Mouse (Mus musculus) liver (tissue): Measurements from ENCODE around the gene Homer1.

ENCODE experiments used
- DNase-seq: peaks from one replicate; pipeline ENCODE4 v3.0.0-alpha.2; 2020; ENCODE audit warnings: mixed read lengths

The Homer1 gene

DNA sequence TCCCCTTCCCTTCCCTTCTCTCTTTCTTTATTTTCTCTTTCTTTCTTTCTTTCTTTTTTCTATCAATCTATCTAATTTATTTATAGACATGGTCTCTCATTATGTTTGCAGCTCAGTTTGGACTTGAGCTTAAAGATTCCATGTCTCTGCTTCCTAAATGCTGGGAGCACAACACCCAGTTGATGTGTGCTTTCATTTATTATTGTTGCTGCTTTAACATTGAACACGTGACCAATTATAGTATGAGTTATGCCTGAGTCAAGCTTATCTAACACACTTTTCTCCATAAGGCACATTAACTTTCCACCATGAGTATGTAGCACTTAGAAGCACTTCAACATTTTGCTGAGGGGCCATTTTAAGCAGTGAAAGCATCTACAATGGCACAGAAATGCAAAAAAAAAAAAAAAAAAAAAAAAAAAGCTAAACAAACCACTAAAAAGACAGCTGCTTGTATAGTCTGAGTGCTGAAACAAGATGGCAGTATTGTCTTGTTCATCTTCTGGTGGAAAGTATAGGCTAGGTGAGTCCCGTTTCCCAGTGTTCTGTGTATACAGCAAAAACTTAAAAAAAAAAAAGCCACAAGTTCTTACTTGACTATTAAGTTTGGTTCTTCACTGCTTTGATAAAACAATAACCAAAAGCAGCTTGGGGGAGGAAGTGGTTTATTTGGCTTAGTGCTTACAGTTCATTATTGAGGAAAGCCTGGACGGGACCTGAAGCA lies 41.3 kb downstream of the Homer1 start:
- no peak for DNase-seq

DNA sequence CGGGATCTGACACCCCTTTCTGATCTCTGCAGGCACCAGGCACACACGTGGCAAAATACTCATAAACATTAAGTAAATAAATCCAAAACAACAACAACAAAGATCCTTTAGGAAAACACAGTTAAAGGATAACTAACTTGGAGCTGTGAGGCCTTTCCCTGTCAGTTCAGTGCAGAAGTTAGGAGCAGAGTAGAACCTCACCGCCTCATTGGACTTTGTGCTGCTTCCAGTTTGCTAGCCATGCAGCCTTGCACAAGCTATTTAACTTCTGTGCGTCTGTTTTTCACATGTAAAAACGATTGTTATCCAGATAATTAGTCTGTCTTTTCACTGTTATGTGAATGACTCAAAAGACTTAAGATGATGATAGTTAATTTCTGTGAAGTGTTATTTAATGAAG lies 43.2 kb downstream of the Homer1 start:
- DNase-seq = no peak

- DNase-seq = no peak
Observed at GRCm38 (mm10) chr13:93344395-93344794, 45.0 kb downstream of the Homer1 start.

DNA sequence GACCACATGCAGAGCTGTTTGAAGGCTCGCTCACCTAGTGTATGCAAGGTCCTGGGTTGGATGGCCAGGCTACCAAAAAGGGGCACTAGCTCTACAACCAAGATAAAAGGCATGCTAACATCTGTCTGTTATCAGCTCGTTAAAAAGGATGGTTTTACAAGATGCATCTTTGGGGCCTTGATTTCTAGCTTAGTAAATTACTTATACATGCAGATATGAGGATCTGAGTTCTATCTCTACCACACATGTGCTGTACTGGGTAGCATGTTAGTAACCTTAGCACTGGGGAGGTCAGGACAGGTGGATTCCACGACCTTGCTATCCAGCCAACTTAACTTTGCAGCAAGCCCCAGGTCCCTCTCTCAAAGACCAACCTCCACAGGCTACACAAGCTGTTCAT lies 46.4 kb downstream of the Homer1 start:
- peak; percentile 30 for DNase-seq

- peak; percentile 54 for DNase-seq
Observed at GRCm38 (mm10) chr13:93352030-93352429, 52.6 kb downstream of the Homer1 start.

DNA sequence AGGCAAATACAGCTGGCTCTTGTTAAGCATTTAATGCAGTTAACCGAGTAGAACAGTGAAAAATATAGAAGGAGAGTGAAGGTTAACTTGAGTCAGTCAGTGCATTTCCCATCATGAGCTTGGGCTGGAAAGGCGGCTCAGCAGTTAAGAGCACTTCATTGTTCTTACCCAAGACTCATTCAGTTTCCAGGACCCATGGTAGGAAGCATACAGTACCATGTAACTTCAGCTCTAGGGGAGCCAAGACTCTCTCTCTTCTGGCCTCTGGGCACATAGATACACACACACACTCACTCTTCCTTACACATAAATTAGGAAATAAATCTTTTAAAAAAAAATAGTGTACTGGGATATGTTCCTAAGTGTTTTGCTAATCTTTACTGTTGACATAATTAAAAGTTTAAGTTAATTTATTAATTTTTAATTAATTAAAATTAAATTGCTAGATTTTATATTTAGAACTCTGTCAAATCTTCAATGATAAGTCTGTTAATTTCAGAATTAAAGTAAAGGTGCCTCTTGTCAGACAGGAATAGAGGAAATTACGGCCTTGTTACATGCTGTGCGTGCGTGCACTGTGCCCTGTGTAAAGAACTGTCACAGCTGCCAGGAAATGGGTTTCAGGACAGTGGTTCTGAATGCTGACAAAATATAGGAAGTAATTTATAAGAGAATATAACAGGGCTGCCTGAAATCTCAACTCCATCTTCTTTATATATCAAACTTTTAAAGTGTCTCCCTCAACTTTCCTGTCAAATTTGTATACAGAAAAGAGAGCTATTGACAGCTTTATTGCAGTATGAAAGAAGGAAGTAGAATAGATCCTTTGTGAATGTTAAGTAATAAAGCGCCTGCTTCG lies 55.2 kb downstream of the Homer1 start:
- DNase-seq = no peak

DNA sequence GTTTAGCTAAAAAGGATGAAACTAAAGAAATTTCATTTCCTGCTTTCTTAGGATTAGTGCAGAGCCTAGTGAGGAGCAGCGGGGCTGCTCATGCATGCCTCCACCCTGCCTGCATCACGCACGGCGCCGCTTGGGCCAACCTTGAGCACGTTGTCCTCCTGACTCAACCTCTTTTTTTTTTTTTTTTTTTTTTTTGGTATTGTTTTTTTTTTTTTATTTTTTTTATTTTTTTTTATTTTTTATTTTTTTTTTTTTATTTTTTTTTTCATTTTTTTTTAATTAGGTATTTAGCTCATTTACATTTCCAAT lies 55.8 kb downstream of the Homer1 start:
- DNase-seq = no peak

GRCm38 (mm10) chr13:93358522-93358921 lies 59.1 kb downstream of the Homer1 start:
- DNase-seq = no peak

GRCm38 (mm10) chr13:93367555-93367954 lies 68.1 kb downstream of the Homer1 start:
- DNase-seq = no peak

DNA sequence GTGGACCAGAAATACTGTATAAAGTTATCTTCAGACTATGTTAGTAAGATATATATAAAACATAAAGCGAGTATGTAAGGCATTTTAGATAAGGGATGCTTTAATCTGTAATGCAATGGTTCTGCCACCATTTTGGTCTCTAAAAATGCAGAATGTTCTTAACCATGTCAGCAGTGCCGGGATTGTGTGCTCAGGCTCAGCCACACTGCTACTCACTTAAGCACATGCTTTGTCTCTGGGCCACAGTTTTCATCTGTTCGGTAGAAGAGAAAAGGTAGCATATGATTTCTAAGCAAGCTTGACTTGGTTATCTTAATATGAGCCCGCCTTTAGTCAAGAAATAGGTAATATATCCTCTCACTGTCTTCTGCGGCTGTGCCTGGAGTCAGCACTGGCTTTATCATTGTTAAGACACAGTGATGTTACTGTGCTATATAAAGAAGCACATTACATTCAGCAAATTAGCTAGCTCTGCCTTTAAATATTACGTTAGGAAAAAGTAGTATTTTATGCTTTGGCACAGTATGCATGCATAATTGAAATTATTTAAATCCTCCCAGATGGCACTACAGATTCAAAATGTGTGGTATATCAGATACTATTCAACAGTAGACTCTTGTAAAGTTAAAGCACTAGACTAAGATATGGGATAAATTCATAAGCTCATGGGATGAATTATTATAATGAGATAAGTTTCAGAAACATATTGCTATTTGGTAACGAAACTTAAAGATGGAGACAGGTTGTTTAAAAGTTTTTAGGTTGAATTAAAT lies 69.6 kb downstream of the Homer1 start:
- DNase-seq = no peak

DNA sequence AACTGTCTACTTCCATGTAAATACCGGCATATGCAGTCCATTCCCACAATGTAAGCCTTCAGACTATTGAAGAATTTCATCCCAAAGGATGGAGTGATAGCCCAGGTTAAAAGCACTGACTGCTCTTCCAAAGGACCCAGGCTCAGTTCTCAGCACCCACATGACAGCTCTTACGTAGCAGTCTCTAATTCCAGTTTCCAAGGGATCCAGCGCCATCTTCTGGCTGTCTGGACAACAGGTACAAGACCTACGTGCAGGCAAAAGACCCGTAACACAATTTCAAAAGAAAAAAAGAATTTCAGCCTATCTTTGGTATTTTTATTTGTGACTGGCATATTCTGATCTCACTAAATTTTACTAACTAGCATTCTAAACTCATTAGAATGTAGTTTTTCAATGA lies 75.0 kb downstream of the Homer1 start:
- no peak for DNase-seq

DNA sequence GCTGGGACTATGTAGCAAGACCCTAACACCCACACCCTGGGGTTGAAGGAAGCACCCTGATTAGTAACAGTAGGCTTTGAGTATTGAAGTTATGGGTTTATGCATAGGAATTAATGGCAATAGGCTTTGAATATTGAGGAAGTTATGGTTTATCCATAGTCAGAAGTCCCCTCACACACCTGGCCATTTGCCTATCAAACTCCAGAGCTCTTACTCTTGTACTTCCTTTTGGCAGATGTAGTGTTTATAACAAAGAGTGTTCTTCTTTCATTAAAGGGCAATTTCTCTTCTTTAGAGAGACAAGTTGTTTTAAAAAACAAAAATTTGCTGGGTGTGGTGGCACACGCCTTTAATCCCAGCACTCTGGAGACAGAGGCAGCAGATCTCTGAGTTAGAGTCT lies 79.1 kb downstream of the Homer1 start:
- DNase-seq = no peak

DNA sequence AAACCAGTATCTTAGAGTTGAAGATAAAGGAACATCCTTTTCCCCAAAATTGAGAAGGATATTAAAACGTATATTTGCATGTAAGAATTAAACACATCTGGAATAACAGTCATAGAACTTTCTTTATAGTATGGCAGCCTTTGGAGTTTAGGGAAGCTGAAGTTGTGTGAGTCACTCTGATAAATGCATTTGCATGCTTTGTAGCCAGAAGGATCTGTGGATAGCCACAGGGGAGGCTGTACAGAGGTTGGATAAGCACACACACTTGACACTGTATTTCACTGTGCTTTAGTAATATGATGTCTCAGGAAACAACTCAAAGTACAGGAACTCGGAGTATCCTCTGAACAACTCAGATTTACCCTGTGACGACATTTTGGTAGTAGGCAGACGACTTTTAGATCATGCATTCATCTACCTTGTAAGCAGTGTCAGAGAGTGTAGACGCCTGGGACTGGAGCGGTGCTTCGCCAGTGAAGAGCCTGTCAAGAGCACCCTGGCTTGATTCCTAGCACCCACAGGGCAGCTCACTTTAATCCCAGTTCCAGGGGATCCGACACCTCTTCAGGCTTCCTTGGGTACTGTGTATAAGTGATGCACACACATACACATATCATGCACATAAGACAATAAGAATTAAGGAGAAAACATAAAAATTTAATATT lies 81.1 kb downstream of the Homer1 start:
- DNase-seq = peak; percentile 60

- DNase-seq = peak; percentile 78
Observed at GRCm38 (mm10) chr13:93381301-93381700, 81.9 kb downstream of the Homer1 start.

- peak; percentile 46 for DNase-seq
Observed at GRCm38 (mm10) chr13:93383092-93383491, 83.7 kb downstream of the Homer1 start.

- no peak for DNase-seq
Observed at GRCm38 (mm10) chr13:93383620-93384019, 84.2 kb downstream of the Homer1 start.

- DNase-seq = no peak
Observed at GRCm38 (mm10) chr13:93384481-93384880, 85.0 kb downstream of the Homer1 start.

DNA sequence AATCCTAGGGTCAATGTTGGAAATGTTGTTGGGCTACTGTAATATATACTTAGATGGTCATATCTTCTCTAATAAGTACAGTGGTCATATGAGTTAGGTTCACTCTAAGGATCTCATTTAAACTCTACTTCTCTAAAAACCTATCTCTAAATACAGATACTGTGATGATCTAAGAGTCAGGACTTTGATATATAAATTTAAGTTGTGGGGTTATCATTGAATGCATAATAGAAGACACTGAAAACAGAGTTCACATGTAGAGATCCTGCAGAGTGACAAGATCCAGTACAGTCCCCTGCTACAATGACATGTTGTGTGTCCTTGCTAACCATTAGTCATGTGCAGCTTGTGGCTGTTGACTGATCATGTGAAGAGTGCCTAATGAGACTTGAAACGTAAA lies 85.7 kb downstream of the Homer1 start:
- DNase-seq = no peak

GRCm38 (mm10) chr13:93387440-93387839 lies 88.0 kb downstream of the Homer1 start:
- peak; percentile 48 for DNase-seq

DNA sequence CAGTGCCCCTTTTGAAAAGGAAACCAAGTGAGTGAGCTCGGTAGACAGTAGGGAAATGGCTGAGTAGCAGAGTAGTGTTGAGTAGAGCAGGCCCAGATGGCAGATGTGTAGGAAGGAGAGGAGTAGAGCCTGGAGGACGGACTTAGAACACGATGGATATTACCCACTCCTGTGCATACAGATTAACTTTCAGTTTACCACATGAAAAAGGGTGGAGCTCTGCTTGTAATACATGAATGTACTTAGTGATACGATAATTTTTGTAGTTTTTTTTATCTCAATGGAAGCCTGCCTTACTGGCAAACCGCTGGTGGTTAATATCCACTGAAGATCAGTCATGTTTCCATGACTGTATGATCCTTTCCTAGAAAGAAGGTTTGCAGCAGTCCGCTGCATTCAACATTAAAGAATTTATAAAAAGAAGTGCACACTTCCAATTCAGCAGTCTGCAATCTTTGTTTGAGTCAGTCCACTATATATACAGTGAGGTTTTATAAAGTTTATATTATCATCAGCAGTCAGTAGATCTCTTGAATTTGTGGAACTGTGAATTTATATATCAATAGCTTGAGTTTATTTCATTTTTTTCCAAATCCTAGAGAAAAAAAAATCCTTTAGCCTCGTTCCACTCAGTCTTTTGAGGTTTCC lies 89.3 kb downstream of the Homer1 start:
- DNase-seq = peak; percentile 60

- DNase-seq = peak; percentile 36
Observed at GRCm38 (mm10) chr13:93389242-93389625, 89.8 kb downstream of the Homer1 start.

DNA sequence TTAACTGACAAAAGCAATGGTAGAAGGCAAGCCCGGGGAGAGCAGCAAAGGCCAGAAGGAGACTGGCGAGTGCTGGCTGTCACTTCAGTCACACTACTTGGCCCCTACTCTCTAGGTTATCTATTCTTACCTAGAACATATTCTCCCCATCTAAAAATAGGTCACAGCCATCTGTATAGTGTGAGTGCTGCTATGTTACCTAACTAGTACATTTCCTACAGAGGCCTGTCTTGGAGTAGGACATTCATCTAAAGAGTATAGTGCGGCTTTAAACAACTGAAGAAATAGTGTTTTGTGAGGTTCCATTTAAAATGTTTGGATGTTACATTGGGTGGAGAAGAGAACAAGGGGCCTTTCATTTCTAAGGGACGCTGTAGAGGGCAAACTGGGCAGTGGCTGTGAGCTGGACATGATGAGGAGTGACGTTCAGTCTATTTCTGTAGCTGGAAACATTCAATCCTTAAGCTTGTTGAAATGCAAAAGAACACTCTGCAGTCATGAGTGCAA lies 100.3 kb downstream of the Homer1 start:
- DNase-seq = no peak
